Mouse (Mus musculus) midbrain, postnatal 0 days (tissue): ENCODE measurements around the gene Rap1gap. TPM values are rescaled to one million over a fixed set of nuclear protein-coding genes. Genes with fewer than 3 reads are reported as not detected.

Experiments
- ATAC-seq: fragments of 200-750 bp; cut with Nextera tagmentation; 2 replicates; pipeline ENCODE4 v1.8.0; 2017; ENCODE audit warnings: moderate number of reproducible peaks, mild to moderate bottlenecking, moderate TSS enrichment, moderate library complexity; ENCODE audit not compliant: low FRiP score
- DNase-seq: peaks from one replicate; pipeline ENCODE4 v3.0.0-alpha.2; 2015; ENCODE audit warnings: low spot score
- H3K27ac ChIP-seq: fragments of 300-500 bp; sonication (generic); 2 replicates; pipeline ENCODE4 v1.5.1; 2014; ENCODE audit warnings: low read depth, mild to moderate bottlenecking, low read length, mixed read lengths
- H3K27me3 ChIP-seq: fragments of 300-500 bp; sonication (generic); 2 replicates; pipeline ENCODE4 v1.6.1; 2014; ENCODE audit warnings: low read length, control low read depth, mixed read lengths; ENCODE audit not compliant: insufficient read depth
- H3K36me3 ChIP-seq: fragments of 300-500 bp; sonication (generic); 2 replicates; pipeline ENCODE4 v1.6.1; 2014; ENCODE audit warnings: low read length, control low read depth, mixed read lengths; ENCODE audit not compliant: insufficient read depth
- H3K4me1 ChIP-seq: fragments of 300-500 bp; sonication (generic); 2 replicates; pipeline ENCODE4 v1.6.1; 2014; ENCODE audit warnings: mild to moderate bottlenecking, control low read depth, antibody characterized with exemption, low read length, mixed read lengths; ENCODE audit not compliant: insufficient read depth
- H3K4me2 ChIP-seq: fragments of 300-500 bp; sonication (generic); 2 replicates; pipeline ENCODE4 v1.6.1; 2014; ENCODE audit warnings: low read depth, mild to moderate bottlenecking, low read length, mixed read lengths; ENCODE audit not compliant: poor library complexity, severe bottlenecking
- H3K4me3 ChIP-seq: fragments of 300-500 bp; sonication (generic); 2 replicates; pipeline ENCODE4 v1.5.1; 2014; ENCODE audit warnings: low read depth, mild to moderate bottlenecking, low read length, moderate library complexity
- H3K9ac ChIP-seq: fragments of 300-500 bp; sonication (generic); replicated peaks from 2 replicates; pipeline ENCODE4 v1.6.1; 2014; ENCODE audit warnings: mild to moderate bottlenecking, low read length, moderate library complexity, mixed read lengths; ENCODE audit not compliant: poor library complexity, severe bottlenecking
- H3K9me3 ChIP-seq: fragments of 300-500 bp; sonication (generic); 2 replicates; pipeline ENCODE4 v1.6.1; 2016; ENCODE audit warnings: low read length, control low read depth
- CTCF ChIP-seq: IDR thresholded peaks from 2 replicates; pipeline ENCODE4 v1.5.1; 2016; ENCODE audit warnings: antibody characterized with exemption, mild to moderate bottlenecking
- WGBS: fragments of 180-500 bp; shearing (Covaris S2); extraction: QIAGEN DNeasy Blood & Tissue Kit; methylation state at CpG from one replicate; pipeline ENCODE4 v1.1.7; 2014; 5-methylcytosine and 5-hydroxymethylcytosine counted together
- polyA plus RNA-seq: library from polyadenylated mRNA; unstranded; fragments of >200 nt; fragmentation: Nextera tagmentation; extraction: Ambion mirVana; gene quantifications from 2 replicates; pipeline ENCODE4 v1.2.1, GENCODE M21; 2015
- total RNA-seq: library from RNA; depleted of rRNA; stranded (reverse); fragments of >200 nt; gene quantifications from 2 replicates; pipeline ENCODE4 v1.2.3, GENCODE M21; 2014

Gene Rap1gap
- total and polyA plus RNA-seq, 2 experiments from 2014 or later = 115 to 270 TPM

DNA sequence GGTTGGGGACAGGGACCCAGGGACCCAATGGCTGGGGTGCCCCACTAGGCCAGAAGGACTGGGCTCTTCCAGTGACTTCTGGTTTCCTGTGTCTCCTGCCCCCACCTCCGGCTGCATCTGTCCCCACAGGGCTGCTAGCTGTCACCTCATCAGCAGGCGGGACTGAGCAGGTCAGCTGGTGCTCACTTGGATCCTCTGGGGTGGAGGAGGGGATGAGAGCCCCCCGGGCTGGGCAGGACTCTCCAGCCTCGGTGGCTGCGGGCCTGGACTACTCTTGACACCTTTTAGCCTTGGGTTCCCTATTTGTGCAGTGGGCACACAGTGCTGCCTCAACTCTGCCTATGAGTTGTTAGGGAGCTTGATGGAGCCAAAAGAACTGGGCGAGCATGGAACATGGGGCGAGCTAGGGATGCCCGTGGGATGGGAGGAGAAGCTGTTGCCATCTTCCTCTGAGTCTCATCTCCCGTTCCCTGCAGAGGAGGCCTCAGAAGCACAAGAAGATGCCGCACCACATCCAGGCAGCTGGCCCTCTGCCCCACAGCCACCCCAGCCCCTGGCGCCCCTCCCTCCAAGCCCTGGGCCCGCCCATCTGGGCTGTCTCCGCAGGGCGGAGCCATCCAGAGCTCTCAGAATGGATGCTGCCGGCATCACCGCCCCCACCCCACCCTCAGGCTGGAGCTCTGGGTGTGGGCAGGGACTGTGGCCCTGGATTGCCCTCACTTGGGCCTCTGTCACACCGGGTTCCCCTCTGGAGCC is 64.1 kb downstream of the Rap1gap start:
- Histone ChIP-seq H3K36me3 (peaks cover 17% of the 10 kb centered on the region), H3K27me3 (no peaks in the 10 kb centered on the region), H3K4me2 (peak overlapping the region; percentile 39), H3K4me3 (no peak overlapping the region), H3K9ac (peak overlapping the region; percentile 42; the same call in 1 of the 2 replicates), H3K4me1 (peaks cover 4% of the 10 kb centered on the region), H3K9me3 (no peaks in the 10 kb centered on the region), H3K27ac (no peak overlapping the region)
- peak; percentile 8; the same call in 1 of the 2 replicates for ATAC-seq
- peak; percentile 47 for DNase-seq
- no peak for TF ChIP-seq CTCF
- 18% methylated on average over 14 of the region's 17 CpGs for WGBS

DNA sequence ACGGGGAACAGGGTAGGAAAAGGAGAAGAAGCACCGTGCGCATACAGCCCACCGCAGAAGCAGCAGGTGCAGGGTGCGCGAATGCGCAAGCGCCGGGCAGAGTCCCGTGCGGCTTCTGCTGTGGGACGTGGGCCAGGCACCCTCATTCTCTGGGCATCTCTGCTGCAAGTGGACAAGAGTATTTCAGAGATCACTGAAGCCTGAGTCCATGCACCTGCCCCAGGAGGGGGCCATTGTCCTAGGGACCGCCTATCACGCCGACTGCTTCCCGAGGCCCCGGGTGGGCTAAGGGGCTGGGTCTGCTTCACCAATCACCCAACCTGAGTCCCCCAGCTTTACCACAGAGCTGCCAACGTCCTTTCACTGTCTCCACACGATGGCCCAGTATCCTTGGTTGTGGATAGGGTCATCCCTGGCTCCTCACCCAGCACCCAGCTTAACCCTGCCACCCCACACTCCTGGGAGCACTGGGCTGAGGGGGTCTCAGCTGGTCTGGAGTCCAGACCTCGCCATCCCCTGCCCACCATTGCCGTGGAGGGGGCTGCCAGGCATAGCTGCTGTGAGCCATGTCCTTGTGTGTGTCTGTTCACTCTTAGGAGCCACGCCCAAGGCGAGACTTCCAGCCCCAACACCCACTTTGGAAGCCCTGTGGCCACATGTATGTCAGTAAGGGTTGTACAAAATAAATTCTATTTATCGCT is 64.8 kb downstream of the Rap1gap start:
- H3K27me3 ChIP-seq = no peaks in the 10 kb centered on the region
- H3K4me1 ChIP-seq = peaks cover 4% of the 10 kb centered on the region
- no peak overlapping the region for H3K4me3 ChIP-seq
- no peak for TF ChIP-seq CTCF
- DNase-seq = no peak
- peaks cover 10% of the 10 kb centered on the region for H3K36me3 ChIP-seq
- no peak overlapping the region for H3K27ac ChIP-seq
- WGBS = 26% methylated on average over 24 of the region's 24 CpGs
- H3K4me2 ChIP-seq = peak overlapping the region; percentile 39
- peak overlapping the region; percentile 42; the same call in 1 of the 2 replicates for H3K9ac ChIP-seq
- H3K9me3 ChIP-seq = no peaks in the 10 kb centered on the region
- ATAC-seq = no peak

DNA sequence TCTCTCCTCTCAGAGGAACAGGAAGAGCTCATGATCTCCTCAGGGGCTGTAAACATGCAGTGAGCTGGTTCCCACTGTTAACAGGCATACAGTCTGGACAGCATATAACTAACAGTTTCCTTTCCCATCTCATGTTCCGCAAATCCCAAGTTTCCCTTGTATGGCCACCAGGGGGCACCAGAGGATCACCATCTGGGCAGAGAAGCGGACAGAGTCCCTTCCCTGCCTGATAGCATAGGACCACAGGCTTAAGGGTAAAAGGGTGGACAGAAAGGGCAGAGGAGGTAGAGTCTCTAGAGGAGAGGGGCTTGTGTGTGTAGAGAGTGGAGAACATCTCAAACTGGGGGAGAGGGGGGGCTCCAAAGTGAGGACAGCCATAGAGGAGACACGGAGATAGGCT is 65.6 kb downstream of the Rap1gap start:
- Histone ChIP-seq H3K4me3 (no peak overlapping the region), H3K4me1 (peaks cover 4% of the 10 kb centered on the region), H3K9ac (no peak overlapping the region), H3K36me3 (peaks cover 5% of the 10 kb centered on the region), H3K9me3 (no peaks in the 10 kb centered on the region), H3K4me2 (no peak overlapping the region), H3K27ac (no peak overlapping the region), H3K27me3 (no peaks in the 10 kb centered on the region)
- TF ChIP-seq CTCF = peak; percentile 100
- WGBS = 16% methylated on average over 3 of the region's 3 CpGs
- peak; percentile 92 for DNase-seq
- ATAC-seq = peak; percentile 28; the same call in 1 of the 2 replicates

DNA sequence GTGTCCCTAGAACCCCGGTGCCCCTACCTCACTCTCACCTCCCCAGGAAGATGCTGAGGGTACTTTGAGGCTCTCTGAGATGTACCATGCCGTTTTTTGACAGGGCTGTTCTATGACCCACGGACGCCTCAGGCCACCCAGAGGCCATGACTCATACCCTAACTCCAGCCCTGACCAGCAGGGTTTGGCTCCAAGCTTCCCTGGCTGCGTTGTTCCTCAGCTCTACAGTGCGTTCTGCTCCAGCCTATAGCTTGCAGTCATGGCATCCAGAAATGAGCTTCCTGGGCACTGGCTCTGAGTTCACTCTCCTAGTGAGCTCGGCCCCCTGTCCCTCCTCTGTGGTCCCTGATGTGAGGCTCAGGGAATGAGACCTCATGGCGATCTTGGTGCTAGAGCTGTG is 66.2 kb downstream of the Rap1gap start:
- Histone ChIP-seq H3K4me1 (peaks cover 4% of the 10 kb centered on the region), H3K4me2 (no peak overlapping the region), H3K9ac (no peak overlapping the region), H3K36me3 (peaks cover 5% of the 10 kb centered on the region), H3K9me3 (no peaks in the 10 kb centered on the region), H3K27me3 (no peaks in the 10 kb centered on the region), H3K4me3 (no peak overlapping the region), H3K27ac (no peak overlapping the region)
- WGBS = 83% methylated on average over 8 of the region's 8 CpGs
- TF ChIP-seq CTCF = no peak
- no peak for ATAC-seq
- no peak for DNase-seq

DNA sequence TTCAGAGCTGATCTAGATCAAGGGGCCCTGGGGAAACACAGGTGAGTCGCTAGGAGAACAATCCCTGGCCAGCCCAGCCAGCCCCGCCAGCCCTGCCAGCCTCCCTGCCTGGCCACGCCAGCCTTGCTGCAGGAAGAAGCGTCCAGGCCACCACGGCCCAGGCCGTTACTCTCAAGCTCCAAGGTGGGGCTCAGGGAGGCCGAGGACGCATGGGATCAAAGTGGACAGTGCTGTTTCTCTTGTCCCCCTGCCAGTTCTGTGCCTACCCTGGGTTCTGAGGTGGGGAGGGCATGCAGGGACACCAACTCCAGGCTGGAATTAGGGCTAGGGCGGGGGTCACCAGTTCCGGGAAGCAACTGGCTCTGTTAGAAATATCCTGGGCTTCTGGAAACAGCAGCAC is 67.4 kb downstream of the Rap1gap start:
- H3K9ac ChIP-seq = no peak overlapping the region
- no peak overlapping the region for H3K27ac ChIP-seq
- no peak for TF ChIP-seq CTCF
- no peak overlapping the region for H3K4me3 ChIP-seq
- no peak for DNase-seq
- H3K4me1 ChIP-seq = peaks cover 4% of the 10 kb centered on the region
- H3K4me2 ChIP-seq = no peak overlapping the region
- H3K9me3 ChIP-seq = no peaks in the 10 kb centered on the region
- no peak for ATAC-seq
- H3K27me3 ChIP-seq = no peaks in the 10 kb centered on the region
- 69% methylated on average over 10 of the region's 10 CpGs for WGBS
- peaks cover 5% of the 10 kb centered on the region for H3K36me3 ChIP-seq

DNA sequence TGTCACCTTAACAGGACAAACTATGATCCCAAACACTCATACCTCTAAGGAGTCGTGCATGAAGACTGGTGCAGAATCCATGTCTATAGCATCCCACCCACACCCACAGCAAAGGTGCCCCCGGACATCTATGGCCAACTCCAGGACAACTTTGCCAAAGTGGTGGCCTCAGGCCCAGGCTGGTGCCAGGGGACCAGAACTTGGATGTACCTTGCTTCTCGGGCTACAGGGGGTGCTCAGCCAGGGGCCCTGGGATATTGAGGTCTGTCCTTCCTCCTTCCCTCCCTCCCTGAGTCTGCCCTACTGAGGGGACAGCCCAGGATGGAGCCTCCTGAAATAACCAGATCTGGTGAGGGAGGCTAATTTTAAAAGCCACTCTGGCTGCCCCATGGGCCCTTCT is 67.8 kb downstream of the Rap1gap start:
- no peak for TF ChIP-seq CTCF
- WGBS = 82% methylated on average over 3 of the region's 3 CpGs
- no peak for ATAC-seq
- Histone ChIP-seq H3K4me2 (no peak overlapping the region), H3K36me3 (peaks cover 5% of the 10 kb centered on the region; the same call in 1 of the 2 replicates), H3K9ac (no peak overlapping the region), H3K9me3 (no peaks in the 10 kb centered on the region), H3K27me3 (no peaks in the 10 kb centered on the region), H3K4me1 (peaks cover 4% of the 10 kb centered on the region), H3K4me3 (no peak overlapping the region), H3K27ac (no peak overlapping the region)
- DNase-seq = no peak
